Mouse (Mus musculus): ENCODE data around the gene Grap2.
"Not testable (repeated sequence)": the region's sequence is repeated elsewhere in the genome, so short reads cannot be mapped to it uniquely, and the experiment has no call there.

Grap2 gene

GRCm38 (mm10) chr15:80567139-80567538 is 5.3 kb upstream of the Grap2 start:
- no peak for DNase-seq (ENCODE audit: low spot score)

GRCm38 (mm10) chr15:80567731-80568130 is 4.7 kb upstream of the Grap2 start:
- DNase-seq (ENCODE audit: low spot score) = no peak

GRCm38 (mm10) chr15:80569205-80569604 is 3.2 kb upstream of the Grap2 start:
- no peak for DNase-seq (ENCODE audit: low spot score)

DNA sequence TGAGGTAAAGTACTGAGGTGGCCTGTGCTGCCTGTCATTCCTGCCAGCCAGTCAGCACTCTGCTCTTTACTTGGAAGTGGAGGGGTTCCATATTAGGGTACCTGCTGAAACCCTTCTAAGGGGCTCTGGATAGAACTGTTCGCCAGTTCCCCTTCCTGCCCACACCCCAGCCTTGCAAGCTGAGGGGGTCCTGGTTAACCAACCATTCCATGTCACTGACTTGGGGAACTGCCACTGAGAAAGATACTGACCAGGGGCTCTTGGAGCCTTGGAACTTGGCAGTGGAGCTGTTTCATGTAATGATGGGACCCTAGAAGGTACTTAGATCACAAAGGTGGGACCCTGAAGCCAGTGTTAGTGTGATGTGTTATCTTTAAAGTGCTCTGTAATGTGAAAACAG is 2.2 kb upstream of the Grap2 start:
- no peak for DNase-seq (ENCODE audit: low spot score)

DNA sequence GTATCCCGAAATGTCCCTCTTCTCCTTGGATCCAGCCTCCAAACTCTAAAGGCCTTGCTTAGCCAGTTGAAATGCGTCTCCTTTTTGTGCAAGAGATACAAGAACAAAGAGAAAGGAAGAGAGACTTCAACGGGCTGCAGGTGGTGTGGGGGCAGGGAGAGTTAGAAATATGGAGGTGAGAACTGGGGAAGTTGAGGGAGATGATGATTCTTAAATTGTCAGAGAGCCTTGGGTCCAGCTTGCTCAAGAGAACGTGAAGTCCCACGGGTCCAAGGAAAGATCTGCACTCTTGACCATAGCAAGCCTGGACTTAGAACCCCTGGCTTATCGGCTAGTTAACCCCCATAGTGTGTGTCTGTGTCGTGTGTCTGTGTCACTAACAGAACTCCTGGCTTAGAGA is 783 bp upstream of the Grap2 start:
- DNase-seq (ENCODE audit: low spot score) = no peak

GRCm38 (mm10) chr15:80572811-80573520 is 572 bp downstream of the Grap2 start:
- DNase-seq (ENCODE audit: low spot score) = no peak

DNA sequence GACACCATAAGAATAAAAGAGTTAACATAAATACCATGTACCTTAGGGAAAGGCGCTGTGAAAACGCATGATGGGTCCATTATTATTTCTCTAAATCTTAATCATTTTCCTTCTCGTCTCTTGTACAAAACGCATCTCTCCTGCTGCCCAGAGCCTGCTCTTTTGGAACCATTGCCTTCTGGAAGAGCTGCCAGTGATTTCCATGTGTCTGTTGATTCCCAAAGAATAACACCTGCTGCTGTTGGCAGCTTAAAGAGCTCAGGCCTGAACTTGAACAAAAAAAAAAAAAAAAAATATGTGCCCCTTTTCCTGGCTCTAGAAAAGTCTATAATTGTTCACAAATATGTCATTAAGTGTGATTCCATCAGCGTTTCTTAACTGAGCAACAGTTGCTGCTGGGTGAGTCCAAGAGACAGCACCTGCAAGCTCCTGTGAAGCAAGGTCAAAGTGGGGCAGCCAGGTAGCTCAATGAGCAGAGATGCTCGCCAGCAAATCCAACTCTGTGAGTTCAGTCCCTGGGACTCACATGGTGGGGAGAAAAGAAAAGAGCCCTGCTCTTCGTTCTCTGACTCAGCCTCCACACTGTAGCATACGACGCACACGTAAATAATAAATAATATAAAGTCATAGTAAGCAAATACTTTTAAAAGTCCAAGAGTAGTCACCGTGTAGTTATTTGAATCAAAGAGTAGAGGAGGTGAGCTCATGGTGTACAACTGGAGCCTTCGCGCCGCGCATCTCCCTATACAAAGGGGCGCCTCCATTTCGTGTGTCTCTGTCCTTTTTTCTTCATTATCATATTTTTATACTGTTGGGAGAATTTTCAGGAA is 2.0 kb downstream of the Grap2 start:
- no peak for DNase-seq (ENCODE audit: low spot score)

DNA sequence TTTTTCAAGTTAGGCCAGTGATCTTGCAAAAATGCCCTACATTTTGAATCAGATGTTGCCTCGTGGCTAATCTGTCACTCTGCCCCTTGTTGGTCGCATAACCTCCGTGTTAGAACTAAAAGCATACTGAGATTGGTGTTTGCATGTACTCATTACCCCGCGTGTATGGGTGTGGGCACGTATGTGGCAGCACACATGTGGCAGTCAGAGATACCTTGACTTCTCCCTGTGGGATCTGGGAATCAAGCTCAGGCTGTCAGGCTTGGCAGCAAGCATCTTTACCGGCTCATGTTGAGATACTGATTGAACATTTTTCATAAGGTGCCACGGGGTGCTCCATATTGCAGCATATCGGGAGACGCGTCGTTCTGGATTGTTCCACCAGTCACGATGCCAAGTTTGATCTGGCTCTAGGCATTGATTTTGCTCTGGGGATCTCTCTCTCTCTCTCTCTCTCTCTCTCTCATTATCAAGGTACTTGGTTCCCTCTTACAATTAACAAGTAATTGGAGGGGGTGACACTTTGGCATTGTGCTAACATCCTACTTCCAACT is 3.5 kb downstream of the Grap2 start:
- no peak for DNase-seq (ENCODE audit: low spot score)

- DNase-seq (ENCODE audit: low spot score) = no peak
Measured at GRCm38 (mm10) chr15:80576415-80576994, 4.1 kb downstream of the Grap2 start.

DNA sequence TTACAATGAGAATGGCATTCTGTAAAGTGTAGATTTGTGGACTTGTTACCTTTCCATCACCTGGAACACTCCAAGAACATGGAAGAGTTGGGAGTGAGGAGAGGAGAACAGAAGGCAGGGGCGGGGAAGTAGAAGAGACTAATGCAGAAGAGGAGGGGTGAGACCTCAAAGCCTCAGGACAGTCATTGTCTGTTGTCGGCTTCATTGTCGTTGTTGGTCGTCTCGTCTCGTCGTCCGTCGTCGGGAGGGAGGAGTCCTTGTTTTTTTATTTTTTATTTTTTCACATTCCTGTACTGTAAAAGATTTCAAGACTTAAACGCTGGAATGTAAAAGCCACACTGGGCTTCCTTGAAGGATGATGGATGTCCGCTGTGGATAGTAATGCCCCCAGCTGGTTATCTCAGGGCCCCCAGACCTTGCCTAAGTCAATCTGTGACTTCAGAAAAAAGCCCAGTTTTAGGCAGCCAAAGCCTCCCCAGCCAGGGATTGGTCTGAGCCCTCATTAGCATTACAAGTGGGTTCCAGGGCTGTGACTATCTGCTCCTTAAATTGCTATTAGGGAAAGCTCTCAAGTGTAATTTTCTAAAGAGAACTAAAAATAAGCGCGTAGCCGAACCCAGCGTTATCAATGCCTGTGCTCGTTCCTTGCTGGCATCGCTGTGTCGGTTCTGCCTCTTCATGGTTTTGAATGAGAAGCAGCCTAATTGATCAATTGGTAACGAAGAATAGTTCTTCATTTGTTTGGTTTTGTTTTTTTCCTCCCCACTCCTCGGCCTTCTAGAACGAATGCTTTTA is 5.0 kb downstream of the Grap2 start:
- no peak for DNase-seq (ENCODE audit: low spot score)

DNA sequence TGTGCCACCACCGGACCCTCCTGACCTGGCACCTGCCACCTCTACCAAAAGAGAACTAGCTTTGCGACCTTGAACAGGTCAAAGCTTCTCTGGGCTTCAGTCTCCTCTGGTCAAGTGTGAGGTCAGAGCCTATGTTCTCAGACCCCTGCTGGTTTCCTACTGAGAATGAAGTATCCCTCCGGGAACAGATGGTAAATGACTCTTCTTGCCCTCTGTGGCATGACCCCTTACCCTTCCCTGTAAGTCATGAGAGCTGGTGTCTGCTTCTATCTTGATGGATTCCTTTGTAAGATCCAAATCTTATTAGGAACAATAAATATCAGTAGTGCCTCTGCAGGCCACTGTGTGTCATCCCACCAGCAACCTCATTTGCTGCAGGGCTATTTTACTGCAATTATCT is 6.7 kb downstream of the Grap2 start:
- DNase-seq (ENCODE audit: low spot score) = no peak

GRCm38 (mm10) chr15:80580585-80580984 is 8.2 kb downstream of the Grap2 start:
- DNase-seq (ENCODE audit: low spot score) = not testable (repeated sequence)

- DNase-seq (ENCODE audit: low spot score) = no peak
Measured at GRCm38 (mm10) chr15:80582581-80583495, 10.4 kb downstream of the Grap2 start.

GRCm38 (mm10) chr15:80586296-80586695 is 13.9 kb downstream of the Grap2 start:
- no peak for DNase-seq (ENCODE audit: low spot score)

DNA sequence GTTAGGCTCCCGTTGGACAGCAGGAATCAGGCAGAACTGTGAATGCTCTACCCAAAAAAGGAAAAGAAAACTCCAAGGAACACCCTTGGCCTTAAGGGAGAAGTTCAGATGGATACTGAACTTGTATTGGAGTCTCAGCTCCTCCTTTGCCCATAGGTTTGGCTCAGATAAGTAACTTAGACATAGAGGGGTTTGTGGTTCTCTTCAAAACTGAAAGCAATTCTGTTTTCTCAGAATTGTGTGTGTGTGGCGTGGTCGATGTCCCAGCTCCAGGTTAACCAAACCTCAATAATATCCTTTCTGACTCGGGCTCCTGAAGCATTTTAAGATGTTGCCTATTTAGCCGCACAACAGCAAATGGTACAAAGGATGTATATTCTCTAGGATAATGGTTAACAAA is 18.2 kb downstream of the Grap2 start:
- no peak for DNase-seq (ENCODE audit: low spot score)

DNA sequence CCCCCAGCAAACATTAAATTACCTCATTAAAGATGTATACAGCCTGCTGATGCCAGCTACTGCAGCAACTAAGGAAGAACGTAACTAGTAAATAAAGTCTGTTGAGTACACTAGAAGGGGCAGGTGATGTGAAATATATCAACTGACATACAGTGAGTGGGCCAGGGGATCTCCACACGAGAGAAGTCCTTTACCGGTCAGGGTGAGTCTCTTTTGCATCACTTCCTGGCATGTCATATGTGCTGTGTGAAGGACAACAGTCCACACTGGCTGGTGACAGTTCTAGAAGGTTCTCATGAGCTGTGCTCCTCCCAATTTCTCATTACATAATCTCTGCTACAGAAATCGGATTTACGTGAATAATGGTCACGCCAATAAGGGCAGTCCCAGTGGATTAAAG is 20.3 kb downstream of the Grap2 start:
- DNase-seq (ENCODE audit: low spot score) = no peak

DNA sequence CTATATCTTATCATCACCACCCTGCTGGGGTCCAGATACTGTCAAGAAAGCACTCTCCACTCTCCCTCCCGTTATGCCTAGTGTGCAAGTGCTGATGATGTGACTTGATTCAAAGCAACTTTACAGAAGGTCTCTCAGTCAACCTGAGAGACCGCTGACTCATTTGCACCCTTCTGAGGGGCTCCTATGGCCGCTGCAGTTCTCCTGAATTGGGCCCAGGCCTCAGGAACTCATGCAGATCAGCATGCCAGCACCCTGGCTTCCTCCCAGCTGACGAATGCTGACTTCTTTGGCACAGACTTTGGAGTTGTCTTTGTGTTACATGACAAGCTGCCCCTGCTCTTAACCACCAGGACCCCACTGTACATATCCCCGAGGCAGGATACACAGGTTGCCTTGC is 21.5 kb downstream of the Grap2 start:
- no peak for DNase-seq (ENCODE audit: low spot score)

DNA sequence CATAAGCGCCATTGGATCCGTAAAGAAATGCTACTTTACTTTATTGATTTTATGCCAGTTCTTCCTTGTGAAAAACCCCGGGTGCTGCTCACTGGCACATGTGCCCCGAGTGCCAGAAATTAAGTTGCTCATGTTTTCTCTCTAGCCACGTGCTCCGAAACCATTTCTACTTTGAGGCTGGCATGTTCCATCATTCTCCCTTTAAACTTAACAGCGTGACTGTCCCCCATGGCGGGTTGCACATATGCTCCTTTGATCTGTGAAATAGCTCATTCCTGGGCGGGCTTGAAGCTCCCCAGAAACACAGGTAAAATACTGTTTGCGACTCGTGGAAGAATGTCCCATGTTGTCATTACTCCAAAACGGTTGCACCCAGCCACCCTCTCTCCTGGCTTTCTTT is 26.4 kb downstream of the Grap2 start:
- DNase-seq (ENCODE audit: low spot score) = no peak

GRCm38 (mm10) chr15:80599213-80599750 is 26.9 kb downstream of the Grap2 start:
- DNase-seq (ENCODE audit: low spot score) = no peak

- no peak for DNase-seq (ENCODE audit: low spot score)
Measured at GRCm38 (mm10) chr15:80599843-80600242, 27.4 kb downstream of the Grap2 start.

GRCm38 (mm10) chr15:80601456-80601855 is 29.1 kb downstream of the Grap2 start:
- DNase-seq (ENCODE audit: low spot score) = no peak
